Mouse (Mus musculus) heart, postnatal 0 days (tissue): Measurements from ENCODE around the gene Prdm10.

Experiments used
- CTCF ChIP-seq: IDR thresholded peaks from 2 replicates; pipeline ENCODE4 v1.5.1; 2016; ENCODE audit warnings: antibody characterized with exemption, control low read depth, low read depth
- EP300 ChIP-seq: IDR thresholded peaks from 2 replicates; pipeline ENCODE4 v1.6.1; 2016; ENCODE audit warnings: antibody characterized with exemption, low read depth

- TF ChIP-seq CTCF, result no peak
- TF ChIP-seq EP300, result no peak
Observed at GRCm38 (mm10) chr9:31376661-31377060, 96.3 kb downstream of the Prdm10 start.
